Mouse (Mus musculus): Measurements from ENCODE around the gene Gm14325. TPM values are rescaled to one million over a fixed set of nuclear protein-coding genes. Genes with fewer than 3 reads are reported as not detected.
"Not testable (repeated sequence)": the region's sequence is repeated elsewhere in the genome, so short reads cannot be mapped to it uniquely, and the experiment has no call there.

Gm14325 gene
- total RNA-seq (2021) = 100 to 1,000 TPM; 109 to 131 TPM

DNA sequence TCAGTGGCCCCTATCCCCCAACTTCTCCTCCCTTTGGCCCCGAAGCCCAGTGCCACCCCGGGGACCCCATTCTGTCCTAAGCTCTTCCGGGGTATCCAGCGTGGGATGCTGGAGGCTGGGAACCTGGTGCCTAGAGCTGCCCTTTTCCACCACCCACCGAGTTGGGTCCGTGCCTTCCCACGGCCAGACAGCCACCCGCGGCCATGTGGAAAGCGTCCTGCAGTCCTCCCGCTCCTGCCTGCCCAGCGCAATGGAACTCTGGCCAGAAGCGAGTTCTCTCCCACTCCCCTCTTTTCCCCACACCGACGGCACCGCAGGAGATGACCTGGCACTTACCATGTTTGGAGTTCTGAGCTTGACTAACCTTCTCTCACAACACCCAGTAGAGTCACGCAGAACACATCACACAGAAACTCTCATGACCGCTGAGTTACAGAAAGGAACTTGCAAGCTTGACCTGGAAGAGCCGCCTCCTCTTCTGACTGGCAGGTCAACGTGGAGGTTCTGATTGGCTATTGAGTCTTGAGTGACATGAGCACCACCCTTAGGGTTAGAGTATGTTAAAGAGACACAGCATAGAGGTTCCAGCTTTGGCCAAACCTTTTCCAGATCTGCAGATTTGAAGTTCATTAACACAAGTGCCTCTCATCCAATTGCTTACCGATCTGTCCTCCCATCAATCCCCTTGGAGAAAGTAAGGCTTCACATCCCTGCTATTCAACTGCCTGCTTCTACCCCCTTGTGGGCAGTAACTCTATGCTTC lies at the start of gene Gm14325:
TSS of gene Gm14325 (minus strand) at position 436 of the 763 bp plus-strand sequence.
- peak; percentile 72 to 79 for DNase-seq (ENCODE audit: low spot score in 2 of 2)
- intact Hi-C loops (cut with DNase I) = loop anchor here (10.0 kb wide), 1 partner anchor 595 kb away; no protein-coding TSS in a partner anchor

DNA sequence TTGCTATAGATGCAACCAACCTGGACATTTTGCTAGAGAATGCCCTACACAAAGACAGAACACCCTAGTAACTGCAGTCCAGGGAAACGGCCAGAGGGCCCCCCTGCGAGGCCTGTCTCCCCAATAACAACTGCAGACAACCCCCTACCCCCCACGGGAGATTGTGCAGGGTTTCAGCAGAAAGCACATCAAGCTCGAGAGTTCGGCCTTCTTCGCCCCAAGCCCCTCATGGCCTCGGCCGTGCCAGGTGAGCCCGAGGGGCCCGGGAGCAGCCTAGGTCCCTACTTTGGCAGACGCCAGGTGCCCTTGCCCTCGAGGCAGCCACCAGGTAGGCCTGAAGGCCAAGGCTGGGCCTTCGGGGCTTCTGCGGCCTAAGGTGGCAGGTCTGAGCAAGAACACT lies 47.6 kb upstream of the Gm14325 start:
- DNase-seq (ENCODE audit: low spot score in 2 of 2); intact Hi-C loops (cut with DNase I): not testable (repeated sequence)

DNA sequence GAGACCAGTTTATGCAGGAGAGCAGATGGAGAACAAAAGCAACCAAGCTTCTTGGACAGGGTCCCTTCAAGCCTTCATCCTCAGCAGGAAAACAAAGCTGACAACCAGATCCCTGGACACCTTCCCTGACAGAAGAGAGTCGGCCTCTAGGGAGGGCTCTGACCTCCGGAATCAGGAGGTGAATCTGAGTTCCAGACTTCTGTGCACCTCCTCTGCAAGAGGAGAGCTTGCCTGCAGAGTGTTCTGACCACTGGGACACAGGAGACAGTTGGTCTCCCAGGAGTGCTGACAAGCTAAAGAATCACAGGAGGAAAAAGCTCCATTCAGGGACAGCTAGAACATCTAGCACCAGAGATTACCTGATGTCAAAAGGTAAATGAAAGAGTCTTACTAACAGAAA lies 22.1 kb upstream of the Gm14325 start:
- DNase-seq (ENCODE audit: low spot score in 2 of 2); intact Hi-C loops (cut with DNase I): not testable (repeated sequence)

DNA sequence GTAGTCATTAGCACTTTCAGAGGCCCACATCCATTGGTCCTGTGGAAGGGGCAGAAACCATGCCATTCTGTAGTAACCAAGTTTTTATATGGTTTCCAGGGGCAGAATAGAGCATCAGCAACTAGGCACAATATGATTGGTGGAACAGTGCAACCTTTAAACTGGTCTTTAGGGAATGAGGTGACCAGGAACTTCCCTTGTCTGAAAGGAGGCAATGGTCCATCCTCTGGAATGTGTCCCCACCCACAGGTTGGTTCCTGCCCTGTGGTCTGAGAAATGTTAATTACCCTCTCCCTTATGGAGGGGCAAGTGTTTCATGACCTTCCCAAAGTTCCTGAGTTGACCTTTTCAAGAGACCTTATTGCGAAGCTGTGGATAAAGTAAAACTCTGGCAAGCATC lies 3.5 kb upstream of the Gm14325 start:
- intact Hi-C loops (cut with DNase I); DNase-seq (ENCODE audit: low spot score in 2 of 2): not testable (repeated sequence)

DNA sequence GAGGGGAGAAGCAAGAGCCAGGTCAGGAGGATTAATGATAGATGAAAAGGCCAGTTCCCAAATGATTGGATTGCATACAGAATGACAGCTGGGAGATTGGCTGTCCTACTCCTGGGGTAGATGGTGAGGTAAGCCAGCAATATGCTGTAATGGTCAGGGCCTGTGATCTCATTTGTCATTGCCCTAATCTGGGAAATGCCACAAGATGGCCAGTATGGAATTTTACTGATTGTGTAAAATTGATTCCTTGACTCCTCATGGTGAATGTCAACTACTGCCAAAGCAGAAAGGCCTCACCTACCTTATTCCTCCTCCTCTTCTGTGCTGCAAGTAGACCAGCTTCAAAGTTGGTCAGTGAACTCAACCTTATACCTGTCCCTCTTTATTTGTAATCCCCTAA lies 3.4 kb downstream of the Gm14325 start:
- intact Hi-C loops (cut with DNase I) = loop anchor here (10.0 kb wide), 1 partner anchor 592 kb away; no protein-coding TSS in a partner anchor
- DNase-seq (ENCODE audit: low spot score in 2 of 2) = not testable (repeated sequence)

DNA sequence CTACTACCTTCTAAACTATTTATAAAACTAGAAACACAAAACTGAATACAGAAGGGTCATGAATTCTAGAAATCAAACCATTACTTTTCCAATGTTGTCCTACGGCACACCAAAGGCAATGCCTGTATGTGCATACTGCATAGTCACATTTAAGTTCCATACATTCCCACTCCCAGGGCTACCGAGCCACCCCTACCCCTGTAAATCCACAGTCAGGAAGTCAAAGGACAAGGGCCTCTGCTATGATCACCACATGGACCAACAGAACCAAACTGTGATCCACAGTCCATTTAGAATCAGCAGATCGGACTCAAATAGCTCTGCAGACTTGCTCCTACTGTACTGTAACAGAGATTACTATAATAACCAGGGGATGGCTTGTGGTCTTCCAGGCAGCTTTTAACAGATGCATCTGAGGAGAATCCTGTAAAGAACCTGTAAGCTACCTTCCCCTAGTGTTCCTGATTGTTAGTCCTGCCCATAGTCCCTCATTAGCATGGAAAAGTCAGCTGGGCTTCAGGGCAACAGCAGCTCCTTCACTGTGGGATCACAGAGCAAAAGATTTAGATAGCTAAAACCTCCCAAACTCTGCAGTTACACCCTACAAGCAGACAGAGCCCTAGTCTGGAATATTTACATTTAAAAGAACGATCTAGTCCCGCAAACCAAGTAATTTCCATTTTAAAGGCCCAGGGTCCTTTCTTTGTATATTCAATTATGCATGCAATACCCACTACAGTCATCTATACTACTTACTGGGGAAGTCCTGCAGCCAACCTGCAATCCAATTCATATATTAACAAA lies 4.2 kb downstream of the Gm14325 start:
- not testable (repeated sequence) for DNase-seq (ENCODE audit: low spot score in 2 of 2)
- intact Hi-C loops (cut with DNase I) = loop anchor here (10.0 kb wide), 1 partner anchor 591 kb away; no protein-coding TSS in a partner anchor

DNA sequence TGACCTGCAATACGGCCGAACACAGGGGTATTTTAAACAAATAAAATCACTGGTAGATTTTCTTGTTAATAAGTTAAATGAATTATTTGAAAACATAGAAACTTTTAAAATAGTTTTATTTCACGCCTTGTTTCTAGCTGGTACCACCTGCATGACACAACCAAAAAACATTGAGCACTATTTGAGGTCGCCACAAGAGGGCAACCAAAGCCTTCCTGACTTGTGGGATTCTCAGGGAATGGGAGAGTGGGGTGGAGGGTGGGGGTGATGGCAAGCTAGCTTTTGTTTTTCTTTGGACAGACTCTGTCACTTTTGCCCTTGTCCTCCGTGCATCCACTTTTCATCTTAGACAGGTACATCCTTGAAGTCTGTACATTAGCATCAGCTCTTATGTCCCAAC lies 18.2 kb downstream of the Gm14325 start:
- DNase-seq (ENCODE audit: low spot score in 2 of 2); intact Hi-C loops (cut with DNase I): not testable (repeated sequence)

DNA sequence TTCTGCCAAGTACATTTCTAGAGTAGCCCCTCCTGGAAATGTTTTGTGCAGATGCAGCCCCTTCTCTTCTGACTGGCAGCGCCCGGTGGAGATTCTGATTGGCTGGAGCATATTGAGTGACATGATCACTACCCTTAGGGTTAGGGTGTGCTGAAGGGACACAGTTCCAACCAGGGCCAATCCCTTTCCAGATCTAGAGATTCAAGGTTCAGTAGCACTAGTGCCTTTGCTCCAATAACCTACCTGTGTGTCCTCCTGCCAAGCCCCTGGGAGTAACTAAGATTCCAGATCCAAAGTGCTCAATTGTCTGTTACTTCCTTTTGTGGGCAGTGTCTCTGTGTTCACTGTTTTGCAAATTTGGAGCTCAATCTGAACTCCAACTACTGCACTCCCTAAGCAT lies 34.0 kb downstream of the Gm14325 start:
- intact Hi-C loops (cut with DNase I); DNase-seq (ENCODE audit: low spot score in 2 of 2): not testable (repeated sequence)

DNA sequence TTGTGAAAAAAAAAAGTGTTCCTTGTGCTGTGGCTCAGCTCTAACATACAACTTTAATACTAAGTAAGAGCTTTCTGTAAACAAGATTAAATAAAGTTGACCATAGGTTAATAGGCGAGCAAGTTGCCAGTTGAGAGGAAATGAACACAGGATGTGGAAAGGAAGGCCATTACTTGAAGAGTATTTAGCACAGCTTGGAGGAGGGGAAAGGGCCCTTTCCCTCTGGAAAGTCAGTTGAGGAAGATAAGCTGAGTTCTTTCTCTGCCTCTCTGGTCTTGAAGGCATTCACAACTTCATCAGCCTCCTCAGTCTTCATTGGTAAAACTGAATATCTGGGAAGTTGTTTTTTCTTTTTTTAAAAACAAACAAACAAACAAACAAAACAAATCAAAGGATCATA lies 52.8 kb downstream of the Gm14325 start:
- intact Hi-C loops (cut with DNase I); DNase-seq (ENCODE audit: low spot score in 2 of 2): not testable (repeated sequence)

Other genes with a start within 250 kb of the Gm14325 start
- gene Gm14322, start 81.0 kb downstream of the Gm14325 start, total RNA-seq (2021) = 10 to 100 TPM; 29.2 to 38.7 TPM
- gene Gm14327, start 56.8 kb upstream of the Gm14325 start, total RNA-seq (2021) = 1 to 10 TPM; 5.3 to 6.4 TPM
- gene Zfp972, start 85.3 kb upstream of the Gm14325 start, total RNA-seq (2021) = 1 to 10 TPM in 1 of 2 experiments, under 1 TPM in 1; 0.84 to 1.1 TPM
- gene Gm14326, start 117.0 kb upstream of the Gm14325 start, total RNA-seq (2021) = 10 to 100 TPM; 48.8 to 50.2 TPM
- gene Zfp971, start 182.9 kb upstream of the Gm14325 start, total RNA-seq (2021) = 10 to 100 TPM; 19.6 to 22.0 TPM
- gene Zfp931, start 238.1 kb upstream of the Gm14325 start, total RNA-seq (2021) = 10 to 100 TPM; 18.6 to 24.1 TPM

Measured in left cerebral cortex, postnatal 36 days (tissue).